Mouse (Mus musculus) brain, embryonic 14.5 days (tissue): ENCODE measurements around the gene Crtc3. TPM values are rescaled to one million over a fixed set of nuclear protein-coding genes. Genes with fewer than 3 reads are reported as not detected.

Experiments
- DNase-seq: peaks from one replicate; pipeline ENCODE4 v3.0.0-alpha.2; 2011; ENCODE audit warnings: low read depth
- CTCF ChIP-seq: fragments of 200-500 bp; IDR thresholded peaks from 2 replicates; pipeline ENCODE4 v1.5.1; 2012; ENCODE audit warnings: inconsistent platforms, mild to moderate bottlenecking, moderate library complexity, borderline replicate concordance; ENCODE audit not compliant: insufficient read depth, insufficient read length; ENCODE audit errors: extremely low read depth
- POLR2A ChIP-seq: fragments of 200-500 bp; IDR thresholded peaks from 2 replicates; pipeline ENCODE4 v1.6.1; 2012; ENCODE audit warnings: mild to moderate bottlenecking, inconsistent platforms, borderline replicate concordance; ENCODE audit not compliant: poor library complexity, insufficient read depth, insufficient read length, severe bottlenecking; ENCODE audit errors: extremely low read depth
- polyA plus RNA-seq: library from polyadenylated mRNA; depleted of rRNA; stranded (reverse); fragments of >200 nt; gene quantifications from 2 replicates; pipeline ENCODE4 v1.2.3, GENCODE M21; 2012

Gene Crtc3
- polyA plus RNA-seq, 1 experiment: 18.1 TPM

DNA sequence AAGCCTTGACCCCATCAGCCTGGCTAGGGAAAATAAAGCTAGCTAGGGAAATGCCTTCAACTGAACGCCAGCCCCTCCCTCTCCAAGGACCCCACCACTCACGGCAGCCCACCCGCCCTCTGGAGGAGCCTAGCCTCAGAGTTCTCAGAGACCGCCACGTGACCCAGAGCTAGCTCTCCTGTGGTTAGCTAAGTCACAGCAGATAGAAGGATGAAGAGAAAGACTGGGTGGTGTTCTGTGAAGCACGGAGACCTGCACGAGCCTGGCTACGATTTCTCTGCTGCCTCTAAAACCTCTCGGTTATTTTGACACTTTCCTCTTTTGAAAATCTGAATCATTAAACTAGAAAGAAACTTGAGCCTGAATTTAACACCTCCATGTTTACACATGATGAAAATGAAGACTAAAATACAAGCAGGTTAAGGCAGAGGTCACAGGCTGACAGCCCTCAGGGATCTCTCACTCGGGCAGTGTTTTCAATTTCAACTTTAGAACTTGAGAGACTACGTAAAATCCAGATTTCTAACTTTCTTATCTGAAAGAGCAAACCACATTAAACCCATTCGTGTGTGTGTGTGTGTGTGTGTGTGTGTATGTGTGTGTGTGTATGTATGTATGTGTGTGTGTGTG lies 8.3 kb downstream of the Crtc3 start:
- no peak for TF ChIP-seq CTCF
- no peak for TF ChIP-seq POLR2A
- peak; percentile 42 for DNase-seq

DNA sequence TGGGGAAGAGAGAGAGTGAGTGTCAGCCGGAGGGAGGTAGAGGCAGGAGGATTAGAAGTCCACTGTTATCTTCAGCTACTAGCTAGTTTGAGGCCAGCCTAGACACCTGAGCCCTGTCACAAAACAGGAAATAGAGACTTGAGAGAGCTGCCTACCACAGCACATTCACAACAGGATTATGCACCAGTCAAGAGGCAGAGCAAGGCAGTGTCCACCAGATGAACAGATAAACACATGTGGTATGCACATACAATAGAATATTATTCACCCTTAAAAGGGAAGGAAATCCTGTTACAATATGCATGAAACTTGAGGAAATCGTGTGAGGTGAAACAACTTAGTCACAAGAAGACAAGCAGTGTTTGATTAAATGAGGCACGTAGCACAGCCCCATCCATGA lies 16.4 kb downstream of the Crtc3 start:
- DNase-seq: no peak

DNA sequence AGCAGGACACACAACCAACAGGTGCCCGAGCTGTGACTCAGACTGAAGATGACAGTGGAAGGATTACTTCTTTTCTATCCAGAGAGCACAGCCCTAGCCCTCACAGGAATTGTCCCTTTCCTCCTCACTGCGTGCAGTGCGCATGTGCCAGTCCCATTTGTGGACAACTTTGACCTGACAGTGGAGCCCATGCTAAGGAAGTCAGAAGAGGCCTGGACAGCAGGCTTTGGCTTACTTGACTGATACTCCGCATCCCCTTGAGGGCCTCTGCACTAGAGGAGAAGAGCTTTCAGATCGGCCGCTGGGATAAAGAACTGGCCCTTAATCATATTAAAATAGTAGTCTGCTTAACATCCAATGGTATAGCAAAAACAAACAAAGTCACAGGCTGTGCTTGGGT lies 17.8 kb downstream of the Crtc3 start:
- no peak for DNase-seq
- TF ChIP-seq POLR2A (no peak), CTCF (no peak)

More for the DNA sequence above, 16.4 kb downstream of the Crtc3 start:
- TF ChIP-seq POLR2A (no peak), CTCF (no peak)

DNA sequence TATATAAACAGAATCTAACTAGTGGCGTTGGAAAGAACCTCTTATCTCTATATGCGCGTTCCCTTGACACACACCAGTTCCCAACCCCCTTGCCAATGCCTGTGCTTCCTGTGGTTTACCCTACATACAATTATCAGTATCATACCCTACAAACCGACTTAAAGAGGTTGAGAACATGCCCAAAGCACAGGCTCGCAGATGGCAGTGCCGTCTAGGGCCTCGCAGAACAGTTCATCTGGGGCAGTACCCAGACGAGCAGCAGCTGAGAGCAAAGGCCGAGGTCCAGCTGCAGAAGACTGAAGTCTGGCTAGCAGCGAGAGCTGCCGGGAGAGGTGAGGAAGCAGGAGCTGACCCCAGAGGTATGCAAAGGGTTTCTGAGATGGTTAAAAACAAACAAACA lies 21.5 kb downstream of the Crtc3 start:
- no peak for DNase-seq
- TF ChIP-seq POLR2A: no peak
- TF ChIP-seq CTCF: no peak

DNA sequence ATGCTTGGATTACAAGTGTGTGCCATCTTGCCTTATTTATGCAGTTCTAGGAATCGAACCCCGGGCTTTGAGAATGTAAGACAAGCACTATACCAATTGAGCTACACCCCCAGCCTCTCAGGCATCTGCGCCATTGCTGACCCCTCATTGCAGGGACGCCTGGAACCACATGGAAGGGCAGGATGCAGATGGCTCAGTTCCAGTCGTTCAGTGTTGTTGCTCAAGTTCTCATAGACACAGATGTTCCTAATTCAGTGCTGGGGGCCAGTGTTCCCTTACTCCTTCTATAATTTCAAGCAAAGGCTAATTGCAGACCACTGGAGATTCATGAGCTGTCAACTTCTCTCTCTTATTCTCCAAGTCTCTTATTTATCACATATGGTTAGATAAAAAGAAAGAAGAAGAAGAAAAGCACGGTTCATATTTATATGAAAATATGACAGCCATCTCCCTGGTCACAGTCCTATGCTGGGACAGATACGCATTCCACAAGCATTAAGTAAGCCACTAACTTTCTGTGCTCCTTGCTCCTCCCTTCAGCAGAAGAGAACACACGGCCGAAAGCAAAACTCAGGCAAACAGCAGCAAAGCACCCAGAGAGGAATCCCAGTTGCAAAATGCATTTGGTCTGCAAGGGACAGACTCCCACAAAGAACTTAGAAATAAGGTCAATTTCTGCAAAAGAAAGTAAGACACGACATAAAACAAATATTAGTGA lies 22.3 kb downstream of the Crtc3 start:
- no peak for DNase-seq
- TF ChIP-seq CTCF: no peak
- no peak for TF ChIP-seq POLR2A

DNA sequence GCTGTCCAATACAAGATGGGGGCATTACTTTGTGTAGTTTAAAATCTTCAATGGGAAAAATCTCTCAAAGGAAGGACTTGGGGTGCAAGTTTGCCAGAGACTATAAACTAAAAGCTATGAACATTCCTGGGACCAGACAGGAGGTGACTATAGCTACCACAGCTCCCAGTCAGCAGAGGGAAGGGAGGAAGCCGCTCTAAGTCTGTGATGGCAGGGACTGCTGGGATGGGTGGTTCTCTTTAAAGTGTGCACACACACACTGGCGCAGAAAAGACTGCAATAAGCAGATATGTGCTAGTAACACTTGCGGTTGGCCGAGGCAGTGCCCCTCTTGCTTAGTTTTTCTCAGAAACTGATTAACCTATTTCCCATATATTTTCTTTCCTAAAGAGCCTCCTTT lies 27.6 kb downstream of the Crtc3 start:
- no peak for DNase-seq
- no peak for TF ChIP-seq POLR2A
- TF ChIP-seq CTCF: no peak

DNA sequence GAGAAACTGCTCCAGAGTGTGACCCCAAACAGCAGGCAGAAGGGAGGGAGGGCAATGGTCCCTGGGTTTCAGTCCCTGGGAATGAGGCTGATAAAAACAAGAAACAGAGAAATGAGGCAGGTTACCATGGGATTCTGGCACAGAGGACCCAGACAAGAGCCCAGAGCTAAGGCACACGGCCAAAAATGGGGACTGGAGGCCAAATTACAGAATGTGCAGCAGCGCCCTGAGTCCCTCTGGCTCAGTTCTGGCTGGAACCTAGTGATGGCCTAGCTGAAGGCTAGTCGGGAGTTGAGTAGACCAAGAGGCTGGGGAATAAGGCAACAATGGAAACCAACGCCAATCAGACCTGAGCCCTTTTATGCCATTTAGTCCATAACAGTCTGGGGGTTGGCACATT lies 28.1 kb downstream of the Crtc3 start:
- TF ChIP-seq CTCF (no peak), POLR2A (no peak)
- peak; percentile 94 for DNase-seq

DNA sequence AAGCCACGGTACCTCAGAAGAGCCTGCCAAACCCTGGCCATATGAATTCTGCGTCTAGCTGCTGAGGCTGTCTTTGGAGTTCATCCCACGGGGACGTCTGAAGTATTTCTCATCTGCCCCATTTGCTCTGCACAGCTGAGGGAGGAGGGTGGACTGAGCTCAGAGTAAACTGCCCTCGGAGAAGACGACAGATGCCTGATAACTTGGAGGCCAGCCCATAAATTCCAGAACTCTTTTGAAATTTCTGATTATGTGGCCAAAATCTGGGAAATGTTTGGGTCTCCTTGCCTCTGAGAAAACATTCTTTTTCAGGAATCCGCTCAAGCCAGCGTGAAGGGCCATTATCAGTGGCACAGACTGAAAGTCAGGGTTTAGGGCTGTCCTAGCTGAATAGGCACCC lies 30.8 kb downstream of the Crtc3 start:
- TF ChIP-seq CTCF: no peak
- no peak for TF ChIP-seq POLR2A
- peak; percentile 63 for DNase-seq

DNA sequence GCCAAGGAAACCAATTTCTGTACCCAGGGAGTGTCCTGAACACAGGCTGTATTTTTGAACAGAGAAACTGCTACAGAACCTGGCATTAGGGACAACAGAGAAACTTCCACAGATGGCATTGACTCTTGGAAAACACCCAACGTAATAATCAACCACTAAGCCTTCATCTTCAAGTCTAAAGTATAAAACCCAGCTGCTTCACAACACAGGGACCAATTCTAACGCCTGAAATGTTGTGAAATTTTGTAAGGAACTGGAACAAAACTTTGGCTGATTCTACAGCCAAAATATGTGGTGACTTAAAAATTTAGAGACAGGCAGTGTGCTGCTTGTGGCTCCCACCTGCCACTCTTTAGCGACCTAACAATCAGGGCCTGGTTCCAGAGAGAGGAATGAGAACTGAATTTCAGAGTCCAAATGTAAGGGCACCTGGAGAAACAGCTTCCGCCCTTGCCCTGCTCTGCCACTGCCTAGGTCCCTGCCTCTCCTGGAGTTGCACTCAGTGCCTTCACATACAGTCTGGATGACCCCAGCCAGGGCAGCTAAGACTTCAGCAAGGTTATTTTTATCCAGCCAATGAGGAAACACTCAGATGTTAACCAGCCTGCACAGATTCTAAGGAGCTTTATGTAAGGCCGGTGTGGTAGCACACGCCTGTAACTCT lies 33.2 kb downstream of the Crtc3 start:
- DNase-seq: peak; percentile 84
- TF ChIP-seq CTCF: no peak
- no peak for TF ChIP-seq POLR2A

DNA sequence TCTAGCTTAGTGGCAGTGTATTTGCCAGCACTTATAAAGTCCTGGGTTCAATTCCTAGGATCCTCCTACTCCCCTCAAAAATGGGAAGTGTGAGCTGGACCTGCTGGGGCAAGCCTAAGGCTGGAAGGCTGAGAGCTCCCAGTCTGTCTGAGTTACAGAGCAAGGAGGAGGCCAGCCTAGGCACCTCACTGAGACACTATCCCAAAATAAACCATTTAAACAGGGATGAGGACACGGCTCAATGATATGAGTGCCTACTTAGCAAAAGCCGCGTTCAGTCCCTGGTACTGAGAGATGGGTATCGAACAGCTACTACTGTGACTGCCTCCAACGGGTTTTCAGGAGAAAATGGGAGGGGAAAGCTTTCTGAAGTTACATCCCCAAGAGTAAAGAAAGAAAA lies 33.8 kb downstream of the Crtc3 start:
- DNase-seq: no peak
- TF ChIP-seq POLR2A: no peak
- no peak for TF ChIP-seq CTCF

DNA sequence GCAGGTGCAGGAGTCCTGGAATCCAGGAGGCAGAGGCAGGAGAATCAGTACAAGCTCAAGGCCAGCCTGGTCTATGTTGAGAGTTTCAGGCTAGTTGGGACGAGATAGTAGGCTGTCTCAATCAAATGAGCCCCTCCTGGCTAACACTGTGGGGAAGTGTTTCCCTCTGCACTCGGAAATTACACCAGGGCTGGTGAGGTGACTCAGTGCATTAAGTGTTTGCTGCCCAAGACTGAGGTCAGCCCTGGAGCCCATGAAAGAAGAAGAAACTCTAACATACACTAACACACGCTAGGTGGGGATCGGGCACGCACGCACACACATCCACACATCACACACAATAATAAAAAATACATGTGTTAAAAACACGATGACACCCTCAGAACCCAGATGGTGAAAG lies 34.3 kb downstream of the Crtc3 start:
- TF ChIP-seq POLR2A (no peak), CTCF (no peak)
- DNase-seq: no peak
